Mouse (Mus musculus) heart, postnatal 0 days (tissue): ENCODE data around the gene Snrk.

Source experiments
- CTCF ChIP-seq: IDR thresholded peaks from 2 replicates; pipeline ENCODE4 v1.5.1; 2016; ENCODE audit warnings: antibody characterized with exemption, control low read depth, low read depth
- EP300 ChIP-seq: IDR thresholded peaks from 2 replicates; pipeline ENCODE4 v1.6.1; 2016; ENCODE audit warnings: antibody characterized with exemption, low read depth

- TF ChIP-seq EP300 (no peak), CTCF (no peak)
Observed at GRCm38 (mm10) chr9:122184329-122184728, 67.3 kb downstream of the Snrk start.
